Mouse (Mus musculus) ES-E14 (cell line): ENCODE measurements at regions not wholly inside any gene's neighbourhood (a gene's known extent, or its start where the extent isn't known, plus 50 kb on each side); places are given as distances from the start of the nearest gene placed in this dataset.
A peak's percentile ranks its signal among the peaks of the same experiment; 100 is the strongest.

Experiments
- DNase-seq: peaks from one replicate; pipeline ENCODE4 v3.0.0-alpha.2; 2013; ENCODE audit warnings: low read depth, low spot score
- H3K27ac ChIP-seq: 2 replicates; pipeline ENCODE4 v1.5.1; 2012; ENCODE audit warnings: low read depth, mild to moderate bottlenecking, low read length, moderate library complexity, mixed read lengths; ENCODE audit not compliant: poor library complexity, insufficient read depth, severe bottlenecking
- H3K36me3 ChIP-seq: 2 replicates; pipeline ENCODE4 v1.6.1; 2012; ENCODE audit warnings: mild to moderate bottlenecking, low read length, moderate library complexity, mixed read lengths; ENCODE audit not compliant: control insufficient read depth, poor library complexity, insufficient read depth, severe bottlenecking
- H3K4me1 ChIP-seq, 2 experiments: fragments of 150-350 bp in 1 of 2; sonication (generic) in 1 of 2; 2 replicates each; pipeline ENCODE4 v1.6.1; 2012; ENCODE audit warnings: low read length in 2 of 2, mild to moderate bottlenecking in 1 of 2, mixed read lengths in 1 of 2; ENCODE audit not compliant: control insufficient read depth in 2 of 2, insufficient read depth in 2 of 2, poor library complexity in 1 of 2
- H3K4me3 ChIP-seq, 2 experiments: fragments of 150-350 bp in 1 of 2; sonication (generic) in 1 of 2; 2 replicates each; pipeline ENCODE4 v1.5.1; 2012; ENCODE audit warnings: low read length in 2 of 2, low read depth in 1 of 2, mild to moderate bottlenecking in 1 of 2, mixed read lengths in 1 of 2; ENCODE audit not compliant: insufficient read depth in 1 of 2, poor library complexity in 1 of 2, severe bottlenecking in 1 of 2
- H3K9ac ChIP-seq: 2 replicates; pipeline ENCODE4 v1.6.1; 2012; ENCODE audit warnings: low read depth, mild to moderate bottlenecking, low read length, mixed read lengths; ENCODE audit not compliant: poor library complexity, insufficient read depth, severe bottlenecking
- H3K9me3 ChIP-seq: fragments of 150-350 bp; sonication (generic); 2 replicates; pipeline ENCODE4 v1.6.1; 2012; ENCODE audit warnings: low read depth, mild to moderate bottlenecking, low read length; ENCODE audit not compliant: control insufficient read depth, insufficient read depth
- CHD2 ChIP-seq: IDR thresholded peaks from 2 replicates; pipeline ENCODE4 v1.6.1; 2014; ENCODE audit warnings: mild to moderate bottlenecking, low read depth, low read length, inconsistent platforms
- HCFC1 ChIP-seq: IDR thresholded peaks from 2 replicates; pipeline ENCODE4 v1.6.1; 2012; ENCODE audit warnings: low read length, inconsistent platforms, borderline replicate concordance; ENCODE audit not compliant: insufficient read depth
- MAFK ChIP-seq: IDR thresholded peaks from 2 replicates; pipeline ENCODE4 v1.6.1; 2014; ENCODE audit warnings: mild to moderate bottlenecking, low read depth, low read length, inconsistent platforms; ENCODE audit not compliant: insufficient read depth
- ZC3H11A ChIP-seq: IDR thresholded peaks from 2 replicates; pipeline ENCODE4 v1.6.1; 2012; ENCODE audit warnings: low read depth, mild to moderate bottlenecking, inconsistent platforms, low read length, borderline replicate concordance
- ZNF384 ChIP-seq: IDR thresholded peaks from 2 replicates; pipeline ENCODE4 v1.6.1; 2012; ENCODE audit warnings: low read depth, low read length, inconsistent platforms
- in situ Hi-C, 2 experiments: fragments of 600-800 bp; cut with MboI; formaldehyde crosslinking; loops; one replicate each; pipeline ENCODE4 v1.15.1; 2025; ENCODE audit warnings: low sequenced_read_pairs in 2 of 2, inconsistent platforms in 1 of 2; ENCODE audit not compliant: unreplicated experiment in 2 of 2

- H3K4me3 ChIP-seq, result no peak overlapping the region
- peak; percentile 47 for DNase-seq
- no peak overlapping the region for H3K9ac ChIP-seq
- no peaks in the 10 kb centered on the region for H3K4me1 ChIP-seq
- H3K27ac ChIP-seq, result no peak overlapping the region
- TF ChIP-seq MAFK (no peak), ZC3H11A (no peak), HCFC1 (no peak), ZNF384 (no peak), CHD2 (no peak)
- H3K9me3 ChIP-seq, result no peaks in the 10 kb centered on the region
- in situ Hi-C loops, result no loop called here
- H3K36me3 ChIP-seq, result no peaks in the 10 kb centered on the region
These were observed 346.5 kb downstream of the Tmem114 start for GRCm38 (mm10) chr16:8078461-8078860.

DNA sequence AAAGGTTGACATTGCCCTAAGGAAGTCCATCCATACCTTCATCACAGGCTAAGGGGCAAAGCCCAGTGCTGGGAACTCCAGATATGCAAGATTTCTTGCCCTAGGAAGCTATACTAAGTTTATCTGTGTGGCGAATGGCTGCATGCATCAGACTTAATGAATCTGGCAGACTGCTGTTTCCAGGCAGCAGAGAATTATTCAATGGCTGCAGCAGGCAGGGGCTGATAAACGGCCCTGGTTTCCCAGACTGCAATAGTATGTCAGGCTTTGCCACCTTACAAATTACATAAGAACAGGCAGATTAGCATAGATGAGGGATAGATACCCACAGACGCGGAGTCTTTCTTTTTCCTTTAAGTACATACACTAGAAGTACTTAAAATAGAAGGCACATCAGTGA is 350.2 kb downstream of the Tmem114 start:
- Histone ChIP-seq H3K4me3 (no peak overlapping the region), H3K9ac (no peak overlapping the region), H3K36me3 (no peaks in the 10 kb centered on the region), H3K4me1 (no peaks in the 10 kb centered on the region), H3K27ac (no peak overlapping the region), H3K9me3 (no peaks in the 10 kb centered on the region)
- DNase-seq, result no peak
- in situ Hi-C loops, result no loop called here
- TF ChIP-seq ZNF384 (no peak), MAFK (no peak)

DNA sequence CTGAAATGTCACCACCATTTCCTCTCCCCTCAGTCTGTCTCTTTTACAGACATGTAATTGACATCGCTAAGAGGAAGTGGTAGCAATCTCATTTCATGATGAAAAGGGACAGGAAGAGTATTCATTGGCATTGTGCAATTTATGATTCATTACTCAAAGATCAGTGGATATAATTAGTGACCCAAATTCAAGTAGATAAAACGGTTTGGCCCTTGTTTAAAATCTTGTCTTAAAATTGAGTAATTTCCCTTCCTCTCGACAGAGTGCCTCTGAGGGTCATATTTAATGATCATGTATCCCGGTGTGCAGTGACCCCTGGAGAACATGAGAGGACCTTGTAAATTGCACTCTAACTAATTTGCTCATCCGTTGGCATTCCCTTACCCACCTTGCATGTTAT is 371.0 kb downstream of the Tmem114 start:
- TF ChIP-seq HCFC1 (no peak), MAFK (no peak), ZNF384 (no peak), CHD2 (no peak), ZC3H11A (no peak)
- no peaks in the 10 kb centered on the region for H3K36me3 ChIP-seq
- in situ Hi-C loops, result no loop called here
- no peak overlapping the region for H3K27ac ChIP-seq
- no peak for DNase-seq
- no peaks in the 10 kb centered on the region for H3K9me3 ChIP-seq
- no peak overlapping the region for H3K9ac ChIP-seq
- H3K4me1 ChIP-seq, result no peaks in the 10 kb centered on the region
- H3K4me3 ChIP-seq, result no peak overlapping the region

DNA sequence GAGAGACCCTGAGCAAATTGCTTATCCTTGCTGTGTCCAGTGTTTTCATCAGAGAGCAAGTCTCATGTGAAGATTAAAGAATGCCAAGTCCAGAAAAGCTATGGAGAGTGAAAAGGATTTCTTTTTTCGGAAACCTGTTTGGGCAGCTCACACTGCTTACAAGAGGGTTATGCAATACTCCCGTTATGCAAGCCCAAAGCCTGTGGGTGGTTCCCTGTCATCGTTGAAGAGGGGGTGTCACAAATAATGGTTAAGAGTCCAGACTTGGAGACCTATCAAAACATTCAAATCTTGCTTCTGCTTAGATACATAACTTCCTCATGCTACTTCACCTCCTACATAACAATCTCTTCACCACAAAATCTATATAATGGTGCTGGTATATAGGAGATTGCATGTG is 416.0 kb downstream of the Tmem114 start:
- DNase-seq, result no peak
- in situ Hi-C loops, result no loop called here
- H3K36me3 ChIP-seq, result no peaks in the 10 kb centered on the region
- H3K27ac ChIP-seq, result no peak overlapping the region
- no peaks in the 10 kb centered on the region for H3K9me3 ChIP-seq
- H3K9ac ChIP-seq, result no peak overlapping the region
- no peak for TF ChIP-seq CHD2
- no peak for TF ChIP-seq MAFK
- no peak for TF ChIP-seq HCFC1
- no peak for TF ChIP-seq ZNF384
- TF ChIP-seq ZC3H11A, result no peak
- no peaks in the 10 kb centered on the region for H3K4me1 ChIP-seq
- no peak overlapping the region for H3K4me3 ChIP-seq

GRCm38 (mm10) chr16:8006631-8007030 is 418.3 kb downstream of the Tmem114 start:
- H3K9me3 ChIP-seq, result no peaks in the 10 kb centered on the region
- no peak overlapping the region for H3K27ac ChIP-seq
- H3K36me3 ChIP-seq, result no peaks in the 10 kb centered on the region
- in situ Hi-C loops, result no loop called here
- H3K9ac ChIP-seq, result no peak overlapping the region
- no peak overlapping the region for H3K4me3 ChIP-seq
- H3K4me1 ChIP-seq, result no peaks in the 10 kb centered on the region
- TF ChIP-seq HCFC1 (no peak), ZC3H11A (no peak), ZNF384 (no peak), MAFK (no peak), CHD2 (no peak)
- DNase-seq, result no peak
